Mouse (Mus musculus) forebrain, embryonic 15.5 days (tissue): Measurements from ENCODE around the gene Gm5128. TPM values are rescaled to one million over a fixed set of nuclear protein-coding genes. Genes with fewer than 3 reads are reported as not detected.
"Not testable (repeated sequence)": the region's sequence is repeated elsewhere in the genome, so short reads cannot be mapped to it uniquely, and the experiment has no call there.

ENCODE experiments used
- ATAC-seq: fragments of 200-750 bp; cut with Nextera tagmentation; replicated peaks from 2 replicates; pipeline ENCODE4 v1.8.0; 2017; ENCODE audit warnings: mild to moderate bottlenecking, moderate TSS enrichment, moderate library complexity
- H3K27ac ChIP-seq: fragments of 300-500 bp; sonication (generic); replicated peaks from 2 replicates; pipeline ENCODE4 v1.5.1; 2015; ENCODE audit warnings: mild to moderate bottlenecking, inconsistent platforms
- H3K27me3 ChIP-seq: fragments of 300-500 bp; sonication (generic); 2 replicates; pipeline ENCODE4 v1.6.1; 2015; ENCODE audit warnings: inconsistent platforms
- H3K36me3 ChIP-seq: fragments of 300-500 bp; sonication (generic); 2 replicates; pipeline ENCODE4 v1.6.1; 2015; ENCODE audit warnings: mild to moderate bottlenecking, inconsistent platforms
- H3K4me1 ChIP-seq: fragments of 300-500 bp; sonication (generic); 2 replicates; pipeline ENCODE4 v1.6.1; 2015; ENCODE audit warnings: inconsistent platforms
- H3K4me2 ChIP-seq: fragments of 300-500 bp; sonication (generic); replicated peaks from 2 replicates; pipeline ENCODE4 v1.6.1; 2015; ENCODE audit warnings: mild to moderate bottlenecking, inconsistent platforms
- H3K4me3 ChIP-seq: fragments of 300-500 bp; sonication (generic); 2 replicates; pipeline ENCODE4 v1.5.1; 2015; ENCODE audit warnings: mild to moderate bottlenecking, inconsistent platforms
- H3K9ac ChIP-seq: fragments of 300-500 bp; sonication (generic); replicated peaks from 2 replicates; pipeline ENCODE4 v1.6.1; 2015; ENCODE audit warnings: mild to moderate bottlenecking, inconsistent platforms
- H3K9me3 ChIP-seq: fragments of 300-500 bp; sonication (generic); 2 replicates; pipeline ENCODE4 v1.6.1; 2016; ENCODE audit warnings: inconsistent platforms
- WGBS: fragments of 180-500 bp; shearing (Covaris S2); methylation state at CpG from one replicate; pipeline ENCODE4 v1.1.7; 2015; ENCODE audit warnings: mixed read lengths; 5-methylcytosine and 5-hydroxymethylcytosine counted together
- polyA plus RNA-seq: library from polyadenylated mRNA; unstranded; fragments of >200 nt; fragmentation: Nextera tagmentation; extraction: Ambion mirVana; gene quantifications from 2 replicates; pipeline ENCODE4 v1.2.1, GENCODE M21; 2015

The Gm5128 gene
- not detected in 2 replicates for polyA plus RNA-seq

- H3K36me3 ChIP-seq, H3K27me3 ChIP-seq, H3K27ac ChIP-seq, H3K4me3 ChIP-seq, H3K9me3 ChIP-seq, ATAC-seq, H3K4me1 ChIP-seq, H3K4me2 ChIP-seq, H3K9ac ChIP-seq: not testable (repeated sequence)
- no CpG with 5 or more reads among the region's 15 CpGs for WGBS
Measured at GRCm38 (mm10) chrX:135372984-135373383, at the start of gene Gm5128. Gene Gm5128, plus strand, starts transcription at chrX:135373284.

GRCm38 (mm10) chrX:135360685-135361084 lies 12.4 kb upstream of the Gm5128 start:
- not testable (repeated sequence) for H3K4me3 ChIP-seq, H3K9ac ChIP-seq, H3K9me3 ChIP-seq, H3K36me3 ChIP-seq, H3K27ac ChIP-seq, H3K27me3 ChIP-seq, H3K4me2 ChIP-seq, ATAC-seq, H3K4me1 ChIP-seq
- 43% methylated on average over 3 of the region's 6 CpGs for WGBS

DNA sequence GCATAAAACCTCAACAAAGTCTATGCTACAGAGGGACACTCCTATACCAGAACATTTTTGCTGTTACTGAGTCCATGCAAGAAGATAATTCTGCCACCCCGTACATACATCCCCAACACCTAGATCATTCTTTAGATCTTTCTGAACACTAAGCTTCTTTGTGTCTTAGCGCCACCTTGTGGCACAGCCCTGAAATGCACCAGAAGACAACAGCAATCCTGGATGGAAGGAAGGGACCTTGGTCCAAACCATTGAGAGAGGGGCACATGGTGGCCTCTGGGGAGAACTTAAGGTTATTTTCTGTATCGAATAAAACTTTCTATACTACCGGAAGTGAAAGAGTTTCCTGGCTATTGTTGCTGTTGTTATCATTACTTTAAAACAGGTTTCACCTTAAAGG lies 11.1 kb upstream of the Gm5128 start:
- no CpG with 5 or more reads among the region's 4 CpGs for WGBS
- H3K4me1 ChIP-seq, ATAC-seq, H3K9ac ChIP-seq, H3K27ac ChIP-seq, H3K4me2 ChIP-seq, H3K4me3 ChIP-seq, H3K27me3 ChIP-seq, H3K9me3 ChIP-seq, H3K36me3 ChIP-seq: not testable (repeated sequence)

DNA sequence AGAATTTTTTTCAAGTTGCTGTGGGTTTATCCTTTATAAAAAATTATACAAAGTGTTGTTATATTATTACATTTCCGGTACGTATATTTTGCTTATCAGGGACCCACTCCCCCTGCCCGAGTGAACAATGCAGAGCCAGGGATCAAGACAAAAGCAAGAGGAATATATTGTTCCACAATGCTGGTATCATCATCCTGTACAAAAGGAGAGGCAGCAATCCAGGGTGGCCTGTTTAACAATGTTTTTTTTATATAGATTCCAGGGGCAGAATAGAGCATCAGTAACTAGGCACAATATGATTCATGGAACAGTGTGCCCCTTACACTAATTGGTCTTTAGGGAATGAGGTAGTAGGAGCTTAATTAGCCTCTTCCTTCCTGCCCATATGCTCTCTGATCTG lies 30.5 kb downstream of the Gm5128 start:
- not testable (repeated sequence) for H3K4me2 ChIP-seq, ATAC-seq, H3K27ac ChIP-seq, H3K4me3 ChIP-seq, H3K9ac ChIP-seq, H3K27me3 ChIP-seq, H3K4me1 ChIP-seq, H3K36me3 ChIP-seq, H3K9me3 ChIP-seq
- no CpG with 5 or more reads among the region's 3 CpGs for WGBS

DNA sequence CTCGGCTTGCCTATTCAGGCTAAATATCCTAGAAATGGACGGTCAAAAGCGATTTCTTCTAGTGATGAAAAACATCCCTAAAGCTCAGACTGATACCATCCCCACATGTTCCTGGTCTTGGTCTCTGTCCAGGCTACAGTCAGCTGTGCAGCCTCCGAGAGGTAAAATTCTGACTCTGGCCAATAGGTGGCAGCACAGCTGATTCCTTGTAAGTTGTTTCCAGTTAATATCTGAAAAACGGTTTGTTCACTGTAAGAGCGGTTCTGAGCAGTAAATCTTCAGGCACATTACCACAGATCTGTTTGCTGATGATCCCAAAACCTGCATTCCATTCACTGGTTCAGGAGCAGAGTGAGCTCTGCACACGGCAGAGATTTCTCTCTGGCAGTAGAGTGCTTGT lies 48.1 kb downstream of the Gm5128 start:
- H3K4me2 ChIP-seq, H3K4me1 ChIP-seq, H3K9ac ChIP-seq, H3K9me3 ChIP-seq, H3K27ac ChIP-seq, H3K4me3 ChIP-seq, H3K27me3 ChIP-seq, H3K36me3 ChIP-seq, ATAC-seq: not testable (repeated sequence)
- 55% methylated on average over 4 of the region's 7 CpGs for WGBS

DNA sequence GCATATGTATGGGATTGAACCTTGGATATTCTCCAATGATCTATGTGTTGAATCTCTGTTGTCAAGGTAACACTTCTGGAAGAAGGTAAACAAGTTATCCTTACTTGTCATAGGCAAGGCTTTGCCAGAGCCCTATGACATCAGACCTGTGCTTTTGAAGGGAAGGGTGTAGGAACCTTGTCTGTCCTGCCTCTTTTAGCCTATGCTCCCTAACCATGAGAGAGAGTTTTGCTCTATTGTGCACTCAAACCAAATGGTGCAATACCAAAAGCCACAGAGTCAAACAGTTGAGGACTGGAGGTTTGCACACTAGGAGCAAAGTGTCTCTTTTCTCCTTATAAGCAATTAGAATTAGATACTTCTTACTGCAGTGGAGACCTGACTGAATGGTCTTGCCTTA lies 48.7 kb downstream of the Gm5128 start:
- not testable (repeated sequence) for H3K27ac ChIP-seq, H3K4me2 ChIP-seq, H3K36me3 ChIP-seq, H3K4me3 ChIP-seq, H3K9me3 ChIP-seq, H3K27me3 ChIP-seq, H3K4me1 ChIP-seq, H3K9ac ChIP-seq, ATAC-seq

DNA sequence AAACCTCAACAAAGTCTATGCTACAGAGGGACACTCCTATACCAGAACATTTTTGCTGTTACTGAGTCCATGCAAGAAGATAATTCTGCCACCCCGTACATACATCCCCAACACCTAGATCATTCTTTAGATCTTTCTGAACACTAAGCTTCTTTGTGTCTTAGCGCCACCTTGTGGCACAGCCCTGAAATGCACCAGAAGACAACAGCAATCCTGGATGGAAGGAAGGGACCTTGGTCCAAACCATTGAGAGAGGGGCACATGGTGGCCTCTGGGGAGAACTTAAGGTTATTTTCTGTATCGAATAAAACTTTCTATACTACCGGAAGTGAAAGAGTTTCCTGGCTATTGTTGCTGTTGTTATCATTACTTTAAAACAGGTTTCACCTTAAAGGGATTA lies 49.4 kb downstream of the Gm5128 start:
- not testable (repeated sequence) for H3K4me1 ChIP-seq, H3K9ac ChIP-seq, H3K27me3 ChIP-seq, H3K27ac ChIP-seq, H3K4me3 ChIP-seq, ATAC-seq, H3K9me3 ChIP-seq, H3K36me3 ChIP-seq, H3K4me2 ChIP-seq
- no CpG with 5 or more reads among the region's 4 CpGs for WGBS

Other genes starting within 250 kb of the Gm5128 start
- not detected in 2 replicates for gene Gm15023, start 195.7 kb upstream of the Gm5128 start, polyA plus RNA-seq
- gene Tceal6, start 162.6 kb upstream of the Gm5128 start, polyA plus RNA-seq: 22.1 and 22.2 TPM in 2 replicates
- not detected in 2 replicates for gene Pramel3, start 71.0 kb upstream of the Gm5128 start, polyA plus RNA-seq
- gene Gm7903, start 60.6 kb downstream of the Gm5128 start, polyA plus RNA-seq: not detected in 2 replicates
- gene AV320801, start 121.3 kb downstream of the Gm5128 start, polyA plus RNA-seq: not detected in 2 replicates
- not detected in 2 replicates for gene Nxf7, start 225.5 kb downstream of the Gm5128 start, polyA plus RNA-seq